Mouse (Mus musculus): ENCODE measurements around the gene Art1. TPM values are rescaled to one million over a fixed set of nuclear protein-coding genes. Genes with fewer than 3 reads are reported as not detected.

Art1 gene
- polyA plus RNA-seq, 1 experiment: 44.4 TPM

- Histone ChIP-seq H3K79me2 (ENCODE audit: control insufficient read depth, insufficient read depth) (no peaks in the 10 kb centered on the region), H3K36me3 (ENCODE audit: control insufficient read depth, insufficient read depth) (peaks cover 65% of the 10 kb centered on the region), H3K4me2 (ENCODE audit: low read depth) (no peak overlapping the region), H3ac (ENCODE audit: control insufficient read depth, insufficient read length) (no peak overlapping the region), H3K4me3 (no peak overlapping the region), H3K27me3 (ENCODE audit: control insufficient read depth, insufficient read depth, insufficient read length) (no peaks in the 10 kb centered on the region)
- TF ChIP-seq POLR2AphosphoS2 (IDR thresholded peaks at IDR 0.05; ENCODE audit: insufficient read length, low read depth) (no peak), MAX (IDR thresholded peaks at IDR 0.05; ENCODE audit: low read depth) (no peak), MYOG (IDR thresholded peaks at IDR 0.05; ENCODE audit: control insufficient read depth in 1 of 3, insufficient read depth in 1 of 3, insufficient read length in 2 of 3, low read depth in 2 of 3) (no peak), REST (IDR thresholded peaks at IDR 0.05; ENCODE audit: insufficient read depth, insufficient read length) (no peak)
Measured at GRCm38 (mm10) chr7:102132395-102132794, 30.9 kb downstream of the Art1 start.

GRCm38 (mm10) chr7:102137464-102137863 is 35.9 kb downstream of the Art1 start:
- Histone ChIP-seq H3K36me3 (ENCODE audit: control insufficient read depth, insufficient read depth) (peaks cover 65% of the 10 kb centered on the region), H3K79me2 (ENCODE audit: control insufficient read depth, insufficient read depth) (no peaks in the 10 kb centered on the region), H3K4me3 (no peak overlapping the region), H3K27me3 (ENCODE audit: control insufficient read depth, insufficient read depth, insufficient read length) (no peaks in the 10 kb centered on the region), H3K4me2 (ENCODE audit: low read depth) (no peak overlapping the region), H3ac (ENCODE audit: control insufficient read depth, insufficient read length) (no peak overlapping the region)
- TF ChIP-seq E2F4 (IDR thresholded peaks at IDR 0.05; ENCODE audit: insufficient read depth) (no peak), USF1 (IDR thresholded peaks at IDR 0.05; ENCODE audit: low read depth) (no peak), POLR2A (IDR thresholded peaks at IDR 0.05; ENCODE audit: insufficient read length, low read depth) (no peak), MYOG (IDR thresholded peaks at IDR 0.05; ENCODE audit: control insufficient read depth in 1 of 3, insufficient read depth in 1 of 3, insufficient read length in 2 of 3, low read depth in 2 of 3) (no peak), MAX (IDR thresholded peaks at IDR 0.05; ENCODE audit: low read depth) (no peak), REST (IDR thresholded peaks at IDR 0.05; ENCODE audit: insufficient read depth, insufficient read length) (no peak), MYOD1 (IDR thresholded peaks at IDR 0.05; ENCODE audit: control insufficient read depth in 1 of 3, insufficient read length in 2 of 3, low read depth in 2 of 3) (no peak), SRF (IDR thresholded peaks at IDR 0.05; ENCODE audit: control insufficient read depth, insufficient read length, low read depth) (no peak), TCF12 (IDR thresholded peaks at IDR 0.05; ENCODE audit: insufficient read depth, poor library complexity, severe bottlenecking) (no peak), CEBPB (IDR thresholded peaks at IDR 0.05; ENCODE audit: insufficient read depth, poor library complexity, severe bottlenecking) (no peak), POLR2AphosphoS2 (IDR thresholded peaks at IDR 0.05; ENCODE audit: insufficient read length, low read depth) (no peak), TCF3 (IDR thresholded peaks at IDR 0.05; ENCODE audit: insufficient read length, low read depth) (no peak)

GRCm38 (mm10) chr7:102137898-102138297 is 36.4 kb downstream of the Art1 start:
- no peak for TF ChIP-seq USF1 (IDR thresholded peaks at IDR 0.05; ENCODE audit: low read depth)
- TF ChIP-seq TCF3 (IDR thresholded peaks at IDR 0.05; ENCODE audit: insufficient read length, low read depth): no peak
- no peak for TF ChIP-seq MAX (IDR thresholded peaks at IDR 0.05; ENCODE audit: low read depth)
- no peak for TF ChIP-seq POLR2AphosphoS2 (IDR thresholded peaks at IDR 0.05; ENCODE audit: insufficient read length, low read depth)
- Histone ChIP-seq H3K27me3 (ENCODE audit: control insufficient read depth, insufficient read depth, insufficient read length) (no peaks in the 10 kb centered on the region), H3K4me3 (no peak overlapping the region), H3K36me3 (ENCODE audit: control insufficient read depth, insufficient read depth) (peaks cover 64% of the 10 kb centered on the region), H3K4me2 (ENCODE audit: low read depth) (no peak overlapping the region), H3ac (ENCODE audit: control insufficient read depth, insufficient read length) (no peak overlapping the region), H3K79me2 (ENCODE audit: control insufficient read depth, insufficient read depth) (no peaks in the 10 kb centered on the region)

- TF ChIP-seq MYOD1 (IDR thresholded peaks at IDR 0.05; ENCODE audit: control insufficient read depth in 1 of 3, insufficient read length in 2 of 3, low read depth in 2 of 3) (no peak), USF1 (IDR thresholded peaks at IDR 0.05; ENCODE audit: low read depth) (no peak), MYOG (IDR thresholded peaks at IDR 0.05; ENCODE audit: control insufficient read depth in 1 of 3, insufficient read depth in 1 of 3, insufficient read length in 2 of 3, low read depth in 2 of 3) (no peak), MAX (IDR thresholded peaks at IDR 0.05; ENCODE audit: low read depth) (no peak), CEBPB (IDR thresholded peaks at IDR 0.05; ENCODE audit: insufficient read depth, poor library complexity, severe bottlenecking) (no peak)
Measured at GRCm38 (mm10) chr7:102153691-102154090, 52.1 kb downstream of the Art1 start.

More at GRCm38 (mm10) chr7:102153691-102154090, 52.1 kb downstream of the Art1 start:
- no peak overlapping the region for H3K4me3 ChIP-seq
- H3K27me3 ChIP-seq (ENCODE audit: control insufficient read depth, insufficient read depth, insufficient read length): no peaks in the 10 kb centered on the region
- no peak overlapping the region for H3ac ChIP-seq (ENCODE audit: control insufficient read depth, insufficient read length)
- no peaks in the 10 kb centered on the region for H3K79me2 ChIP-seq (ENCODE audit: control insufficient read depth, insufficient read depth)
- H3K36me3 ChIP-seq (ENCODE audit: control insufficient read depth, insufficient read depth): peaks cover 81% of the 10 kb centered on the region
- H3K4me2 ChIP-seq (ENCODE audit: low read depth): no peak overlapping the region

Other genes starting within 250 kb of the Art1 start
- not detected for gene Folr2, start 244.5 kb upstream of the Art1 start, polyA plus RNA-seq (2012; fragmentation: generic; extraction: Trizol)
- 35.1 TPM for gene Anapc15, start 238.0 kb upstream of the Art1 start, polyA plus RNA-seq (2012; fragmentation: generic; extraction: Trizol)
- 2.2 TPM for gene Folr1, start 231.0 kb upstream of the Art1 start, polyA plus RNA-seq (2012; fragmentation: generic; extraction: Trizol)
- 202 TPM for gene Lamtor1, start 195.8 kb upstream of the Art1 start, polyA plus RNA-seq (2012; fragmentation: generic; extraction: Trizol)
- 0.06 TPM for gene Tomt, start 195.4 kb upstream of the Art1 start, polyA plus RNA-seq (2012; fragmentation: generic; extraction: Trizol)
- gene Lrrc51, start 167.8 kb upstream of the Art1 start, polyA plus RNA-seq (2012; fragmentation: generic; extraction: Trizol): 8.8 TPM
- gene Numa1, start 167.6 kb upstream of the Art1 start, polyA plus RNA-seq (2012; fragmentation: generic; extraction: Trizol): 60.3 TPM
- 0.84 TPM for gene Il18bp, start 83.1 kb upstream of the Art1 start, polyA plus RNA-seq (2012; fragmentation: generic; extraction: Trizol)
- gene Rnf121, start 36.3 kb upstream of the Art1 start, polyA plus RNA-seq (2012; fragmentation: generic; extraction: Trizol): 48.0 TPM
- 6.1 TPM for gene Xndc1, start 36.2 kb upstream of the Art1 start, polyA plus RNA-seq (2012; fragmentation: generic; extraction: Trizol)
- gene Xntrpc, start 36.0 kb upstream of the Art1 start, polyA plus RNA-seq (2012; fragmentation: generic; extraction: Trizol): 0.12 TPM
- not detected for gene Trpc2, start 18.6 kb upstream of the Art1 start, polyA plus RNA-seq (2012; fragmentation: generic; extraction: Trizol)
- gene Art5, start 7.7 kb downstream of the Art1 start, polyA plus RNA-seq (2012; fragmentation: generic; extraction: Trizol): 6.9 TPM
- gene Chrna10, start 15.1 kb downstream of the Art1 start, polyA plus RNA-seq (2012; fragmentation: generic; extraction: Trizol): 0.04 TPM
- gene Nup98, start 108.4 kb downstream of the Art1 start, polyA plus RNA-seq (2012; fragmentation: generic; extraction: Trizol): 16.1 TPM
- 33.3 TPM for gene Pgap2, start 108.5 kb downstream of the Art1 start, polyA plus RNA-seq (2012; fragmentation: generic; extraction: Trizol)
- 62.6 TPM for gene Rhog, start 154.3 kb downstream of the Art1 start, polyA plus RNA-seq (2012; fragmentation: generic; extraction: Trizol)
- 37.0 TPM for gene Stim1, start 166.1 kb downstream of the Art1 start, polyA plus RNA-seq (2012; fragmentation: generic; extraction: Trizol)